Comparison of ENCODE assay signal across 8 mouse cellular contexts in the genomic region with DNA sequence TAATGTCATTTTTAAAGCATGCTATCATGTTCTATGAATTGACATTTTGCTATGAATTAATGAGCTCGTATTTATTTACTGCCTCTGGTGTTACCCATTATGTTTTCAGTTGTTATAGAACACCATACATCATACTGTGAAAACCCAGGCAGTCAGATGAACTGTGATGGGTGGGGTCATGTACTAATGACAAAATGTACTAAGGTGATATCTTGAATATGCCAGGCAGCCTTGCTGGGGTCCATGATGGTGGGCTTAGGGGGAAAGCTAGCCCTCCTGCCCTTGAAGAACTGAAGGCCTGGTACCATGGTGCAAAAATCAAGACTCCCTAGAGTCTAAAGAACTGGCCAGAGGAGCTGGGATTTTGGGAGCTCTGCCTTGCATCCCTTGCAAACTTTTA. TPM values are rescaled to one million over a fixed set of nuclear protein-coding genes. Genes with fewer than 3 reads are reported as not detected.
DNase-seq lines count a peak whose midpoint lies in the region; ATAC-seq and TF ChIP-seq lines count a peak whose summit lies in the region.

No protein-coding gene starts in this region.

- no peak for DNase-seq in heart, postnatal 4 days
- DNase-seq in thymus, adult 2 months: no peak
- DNase-seq in thymus, postnatal 10 days (ENCODE audit: low spot score in 2 of 2): no peak
- no peak for DNase-seq in liver, embryonic 11.5 days (ENCODE audit: low spot score)
- DNase-seq in left cerebral cortex, adult 2 months (ENCODE audit: extremely low spot score in 1 of 2, low spot score in 2 of 2): no peak
- DNase-seq in frontal cortex, adult 2 months (ENCODE audit: extremely low spot score in 1 of 2, low spot score in 1 of 2): no peak
- DNase-seq in gastrocnemius, postnatal 36 days: no peak

- H3K4me1 ChIP-seq in heart, embryonic 12.5 days (replicated peaks): peaks cover 9% of the 10 kb centered on the region
- H3K4me1 ChIP-seq in thymus, adult 2 months (replicated peaks; ENCODE audit: control insufficient read depth, insufficient read depth, low read length): peaks cover 17% of the 10 kb centered on the region
- H3K4me1 ChIP-seq in liver, embryonic 11.5 days (replicated peaks; ENCODE audit: control insufficient read depth, insufficient read depth, low read length): no peaks in the 10 kb centered on the region; the same call in 1 of the 2 replicates

- H3K27ac ChIP-seq in heart, embryonic 12.5 days (ENCODE audit: poor library complexity, severe bottlenecking): no peak overlapping the region
- 0 out of 2 replicates have a peak overlapping the region, but pooled peaks have one; percentile 34 for H3K27ac ChIP-seq in thymus, adult 2 months (ENCODE audit: control insufficient read depth, insufficient read depth, low read length)
- no peak overlapping the region for H3K27ac ChIP-seq in liver, embryonic 11.5 days (ENCODE audit: low read depth, low read length)
- no peak overlapping the region; the same call in 1 of the 2 replicates for H3K27ac ChIP-seq in left cerebral cortex, adult 2 months

- no peak for TF ChIP-seq CTCF in thymus, adult 2 months (IDR thresholded peaks at IDR 0.05; ENCODE audit: borderline replicate concordance, control insufficient read depth, extremely low read depth, insufficient read depth, low read length, poor library complexity)
- no peak for TF ChIP-seq CTCF in left cerebral cortex, adult 2 months (IDR thresholded peaks at IDR 0.05)

- WGBS in heart, embryonic 12.5 days: 84% methylated on average over 1 of the region's 1 CpGs
- WGBS in thymus, adult 2 months: 92% methylated on average over 1 of the region's 1 CpGs
- 77% methylated on average over 1 of the region's 1 CpGs for WGBS in liver, embryonic 11.5 days

- ATAC-seq in heart, embryonic 12.5 days (ENCODE audit: insufficient number of reproducible peaks, low FRiP score): peak; percentile 13; the same call in 1 of the 2 replicates
- ATAC-seq in liver, embryonic 11.5 days (replicated peaks; ENCODE audit: low FRiP score): no peak

- H3K9me3 ChIP-seq in heart, embryonic 12.5 days (replicated peaks): no peaks in the 10 kb centered on the region
- H3K9me3 ChIP-seq in liver, embryonic 11.5 days (ENCODE audit: control insufficient read depth, low read length): no peaks in the 10 kb centered on the region

- H3K27me3 ChIP-seq in heart, embryonic 12.5 days (replicated peaks): no peaks in the 10 kb centered on the region
- H3K27me3 ChIP-seq in thymus, adult 2 months (ENCODE audit: control insufficient read depth, insufficient read depth, low read length): no peaks in the 10 kb centered on the region
- no peaks in the 10 kb centered on the region for H3K27me3 ChIP-seq in liver, embryonic 11.5 days (replicated peaks; ENCODE audit: control insufficient read depth, insufficient read depth, low read length)

- H3K9ac ChIP-seq in heart, embryonic 12.5 days: no peak overlapping the region
- H3K9ac ChIP-seq in liver, embryonic 11.5 days (ENCODE audit: low read depth, low read length): no peak overlapping the region

- peak overlapping the region; percentile 79 for H3K4me2 ChIP-seq in heart, embryonic 12.5 days
- peak overlapping the region; percentile 74; the same call in 1 of the 2 replicates for H3K4me2 ChIP-seq in liver, embryonic 11.5 days

- peak overlapping the region; percentile 46 for H3K4me3 ChIP-seq in heart, embryonic 12.5 days
- no peak overlapping the region for H3K4me3 ChIP-seq in thymus, adult 2 months (ENCODE audit: control insufficient read depth, insufficient read depth, low read length)
- no peak overlapping the region for H3K4me3 ChIP-seq in liver, embryonic 11.5 days (ENCODE audit: low read depth, low read length)
- no peak overlapping the region for H3K4me3 ChIP-seq in left cerebral cortex, adult 2 months

- intact Hi-C loops in left cerebral cortex, adult 2 months (cut with DNase I): loop anchor here (2.0 to 10.0 kb wide), 3 partner anchors 409 to 757 kb away; no protein-coding TSS in a partner anchor
- intact Hi-C loops in gastrocnemius, postnatal 36 days (cut with DNase I): no loop called here

- TF ChIP-seq POLR2A in thymus, adult 2 months (IDR thresholded peaks at IDR 0.05; ENCODE audit: control insufficient read depth, extremely low read depth, insufficient read depth, low read length, poor library complexity): no peak

- no peaks in the 10 kb centered on the region for H3K36me3 ChIP-seq in heart, embryonic 12.5 days
- H3K36me3 ChIP-seq in thymus, adult 2 months (ENCODE audit: control insufficient read depth, insufficient read depth, low read length): no peaks in the 10 kb centered on the region
- H3K36me3 ChIP-seq in liver, embryonic 11.5 days (ENCODE audit: control insufficient read depth, insufficient read depth, low read length): no peaks in the 10 kb centered on the region

RNA-seq across cellular contexts. Expression of a gene that starts 8.0 kb away (rescaled TPM):
- 9.5 and 10.8 TPM in 2 replicates for polyA plus RNA-seq in heart, embryonic 12.5 days (2016; fragmentation: Nextera tagmentation; extraction: Ambion mirVana)
- 10 to 100 TPM; 14.4 to 14.8 TPM for total RNA-seq in heart, postnatal 4 days (2021)
- polyA plus RNA-seq in thymus, adult 2 months (2012; rRNA removed): 19.0 and 23.0 TPM in 2 replicates
- polyA plus RNA-seq in liver, embryonic 11.5 days (2014; fragmentation: Nextera tagmentation; extraction: Ambion mirVana): 14.0 and 14.3 TPM in 2 replicates
- total RNA-seq in left cerebral cortex, adult 2 months (2021): 10 to 100 TPM; 17.3 to 21.9 TPM
- 12.0 and 14.9 TPM in 2 replicates for polyA plus RNA-seq in frontal cortex, adult 2 months (2012; rRNA removed)
- total RNA-seq in gastrocnemius, postnatal 36 days (2021): 1 to 10 TPM; 6.8 to 9.3 TPM

RNA-seq across cellular contexts. Expression of a gene that starts 31.7 kb away (rescaled TPM):
- 849 and 887 TPM in 2 replicates for polyA plus RNA-seq in heart, embryonic 12.5 days (2016; fragmentation: Nextera tagmentation; extraction: Ambion mirVana)
- total RNA-seq in heart, postnatal 4 days (2021): 100 to 1,000 TPM; 366 to 373 TPM
- polyA plus RNA-seq in thymus, adult 2 months (2012; rRNA removed): 511 and 554 TPM in 2 replicates
- polyA plus RNA-seq in liver, embryonic 11.5 days (2014; fragmentation: Nextera tagmentation; extraction: Ambion mirVana): 957 and 975 TPM in 2 replicates
- total RNA-seq in left cerebral cortex, adult 2 months (2021): 1,000 to 10,000 TPM; 2,238 to 2,247 TPM
- polyA plus RNA-seq in frontal cortex, adult 2 months (2012; rRNA removed): 1,569 and 1,574 TPM in 2 replicates
- 100 to 1,000 TPM; 484 to 513 TPM for total RNA-seq in gastrocnemius, postnatal 36 days (2021)

RNA-seq across cellular contexts. Expression of a gene that starts 57.5 kb away (rescaled TPM):
- 210 and 221 TPM in 2 replicates for polyA plus RNA-seq in heart, embryonic 12.5 days (2016; fragmentation: Nextera tagmentation; extraction: Ambion mirVana)
- 100 to 1,000 TPM; 143 to 149 TPM for total RNA-seq in heart, postnatal 4 days (2021)
- polyA plus RNA-seq in thymus, adult 2 months (2012; rRNA removed): 45.3 and 46.8 TPM in 2 replicates
- polyA plus RNA-seq in liver, embryonic 11.5 days (2014; fragmentation: Nextera tagmentation; extraction: Ambion mirVana): 324 and 347 TPM in 2 replicates
- 100 to 1,000 TPM; 185 to 216 TPM for total RNA-seq in left cerebral cortex, adult 2 months (2021)
- 133 and 152 TPM in 2 replicates for polyA plus RNA-seq in frontal cortex, adult 2 months (2012; rRNA removed)
- total RNA-seq in gastrocnemius, postnatal 36 days (2021): 100 to 1,000 TPM; 133 to 134 TPM
